8 mouse cellular contexts compared by ENCODE assay signal in genomic region chr11:79192176-79192575, GRCm38 (mm10). TPM values are rescaled to one million over a fixed set of nuclear protein-coding genes. Genes with fewer than 3 reads are reported as not detected.
DNase-seq lines count a peak whose midpoint lies in the region; ATAC-seq and TF ChIP-seq lines count a peak whose summit lies in the region.

No protein-coding gene starts in this region.

- H3K27me3 ChIP-seq in forebrain, postnatal 0 days (ENCODE audit: insufficient read depth, low read length) = no peaks in the 10 kb centered on the region
- H3K27me3 ChIP-seq in forebrain, embryonic 16.5 days (replicated peaks; ENCODE audit: control insufficient read depth, insufficient read depth, low read length) = no peaks in the 10 kb centered on the region
- H3K27me3 ChIP-seq in testis, adult 2 months (ENCODE audit: control insufficient read depth, insufficient read depth, low read length) = no peaks in the 10 kb centered on the region
- H3K27me3 ChIP-seq in lung, embryonic 14.5 days (ENCODE audit: insufficient read depth, low read length) = no peaks in the 10 kb centered on the region

- H3K9me3 ChIP-seq in forebrain, postnatal 0 days (ENCODE audit: low read length) = no peaks in the 10 kb centered on the region
- no peaks in the 10 kb centered on the region for H3K9me3 ChIP-seq in forebrain, embryonic 16.5 days (ENCODE audit: control insufficient read depth, low read length)
- no peaks in the 10 kb centered on the region for H3K9me3 ChIP-seq in lung, embryonic 14.5 days (ENCODE audit: low read depth, low read length)

- 84% methylated on average over 1 of the region's 1 CpGs for WGBS in forebrain, postnatal 0 days
- WGBS in forebrain, embryonic 16.5 days = 97% methylated on average over 1 of the region's 1 CpGs
- 89% methylated on average over 1 of the region's 1 CpGs for WGBS in lung, embryonic 14.5 days

- H3K4me2 ChIP-seq in forebrain, postnatal 0 days (ENCODE audit: low read depth) = no peak overlapping the region
- H3K4me2 ChIP-seq in forebrain, embryonic 16.5 days (ENCODE audit: low read length) = no peak overlapping the region
- H3K4me2 ChIP-seq in lung, embryonic 14.5 days = no peak overlapping the region

- H3K27ac ChIP-seq in forebrain, postnatal 0 days (ENCODE audit: low read depth, low read length) = no peak overlapping the region
- H3K27ac ChIP-seq in forebrain, embryonic 16.5 days (ENCODE audit: low read length) = no peak overlapping the region
- no peak overlapping the region for H3K27ac ChIP-seq in testis, adult 2 months (ENCODE audit: control insufficient read depth, insufficient read depth, low read depth, low read length)
- no peak overlapping the region for H3K27ac ChIP-seq in lung, embryonic 14.5 days (ENCODE audit: low read depth)

- no peak for DNase-seq in forebrain, postnatal 0 days
- no peak for DNase-seq in testis, postnatal 14 days (ENCODE audit: low spot score)
- DNase-seq in lung, embryonic 14.5 days = peak; percentile 26
- peak; percentile 44 for DNase-seq in thymus, postnatal 25 days
- DNase-seq in frontal cortex, postnatal 14 days (ENCODE audit: low spot score in 2 of 2) = no peak
- no peak for DNase-seq in cerebellum, postnatal 36 days

- TF ChIP-seq CTCF in forebrain, postnatal 0 days (IDR thresholded peaks at IDR 0.05; ENCODE audit: low read depth) = peak; percentile 41
- TF ChIP-seq CTCF in testis, adult 2 months (IDR thresholded peaks at IDR 0.05; ENCODE audit: control insufficient read depth, insufficient read depth, insufficient replicate concordance, low read depth, low read length) = peak; percentile 66; the same call in 1 of the 2 replicates
- peak; percentile 57 for TF ChIP-seq CTCF in lung, embryonic 14.5 days (IDR thresholded peaks at IDR 0.05; ENCODE audit: low read depth)

- no peaks in the 10 kb centered on the region for H3K4me1 ChIP-seq in forebrain, postnatal 0 days (ENCODE audit: insufficient read depth)
- peaks cover 11% of the 10 kb centered on the region for H3K4me1 ChIP-seq in forebrain, embryonic 16.5 days (replicated peaks; ENCODE audit: control insufficient read depth, insufficient read depth, low read length)
- peaks cover 2% of the 10 kb centered on the region; the same call in 1 of the 2 replicates for H3K4me1 ChIP-seq in testis, adult 2 months (ENCODE audit: control insufficient read depth, insufficient read depth, low read length)
- no peaks in the 10 kb centered on the region for H3K4me1 ChIP-seq in lung, embryonic 14.5 days (ENCODE audit: insufficient read depth)

- no peak for TF ChIP-seq POLR2A in testis, adult 2 months (IDR thresholded peaks at IDR 0.05; ENCODE audit: control insufficient read depth, low read depth, low read length)

- no peak overlapping the region for H3K4me3 ChIP-seq in forebrain, postnatal 0 days (ENCODE audit: low read depth, low read length)
- no peak overlapping the region for H3K4me3 ChIP-seq in forebrain, embryonic 16.5 days (replicated peaks; ENCODE audit: low read length)
- H3K4me3 ChIP-seq in testis, adult 2 months (ENCODE audit: control insufficient read depth, low read depth, low read length) = no peak overlapping the region
- no peak overlapping the region for H3K4me3 ChIP-seq in lung, embryonic 14.5 days (ENCODE audit: low read depth, low read length)

- no peak overlapping the region for H3K9ac ChIP-seq in forebrain, postnatal 0 days
- H3K9ac ChIP-seq in forebrain, embryonic 16.5 days (replicated peaks; ENCODE audit: low read depth, low read length) = no peak overlapping the region
- no peak overlapping the region for H3K9ac ChIP-seq in lung, embryonic 14.5 days

- ATAC-seq in forebrain, postnatal 0 days = no peak
- no peak for ATAC-seq in forebrain, embryonic 16.5 days
- ATAC-seq in lung, embryonic 14.5 days (ENCODE audit: insufficient read depth) = no peak

- H3K36me3 ChIP-seq in forebrain, postnatal 0 days (ENCODE audit: insufficient read depth) = no peaks in the 10 kb centered on the region
- no peaks in the 10 kb centered on the region for H3K36me3 ChIP-seq in forebrain, embryonic 16.5 days (ENCODE audit: control insufficient read depth, insufficient read depth)
- no peaks in the 10 kb centered on the region for H3K36me3 ChIP-seq in testis, adult 2 months (ENCODE audit: control insufficient read depth, insufficient read depth, low read length)
- no peaks in the 10 kb centered on the region for H3K36me3 ChIP-seq in lung, embryonic 14.5 days (ENCODE audit: insufficient read depth)

RNA-seq across cellular contexts. Expression of gene Ksr1, which starts 46.0 kb away (rescaled TPM):
- total RNA-seq in forebrain, postnatal 0 days (2014; rRNA removed) = 30.0 and 33.2 TPM in 2 replicates
- polyA plus RNA-seq in forebrain, postnatal 0 days (2015; fragmentation: Nextera tagmentation; extraction: Ambion mirVana) = 2.0 and 2.7 TPM in 2 replicates
- 3.7 and 5.1 TPM in 2 replicates for polyA plus RNA-seq in forebrain, embryonic 16.5 days (2015; fragmentation: Nextera tagmentation; extraction: Ambion mirVana)
- 6.7 and 9.4 TPM in 2 replicates for polyA plus RNA-seq in testis, adult 2 months (2012; rRNA removed)
- polyA plus RNA-seq in lung, embryonic 14.5 days (2014; fragmentation: Nextera tagmentation; extraction: Ambion mirVana) = 4.0 and 5.1 TPM in 2 replicates

Comparison
In these comparisons a context has a peak if more than half of its experiments do, and no peak if none do; other contexts are left out.
1. DNase-seq: peak in lung, embryonic 14.5 days (single experiment) and thymus, postnatal 25 days (single experiment); none in forebrain, postnatal 0 days (single experiment), testis, postnatal 14 days (single experiment), frontal cortex, postnatal 14 days (0 of 2) and cerebellum, postnatal 36 days (0 of 2).
2. Peak in every context shown above with its lines, with median percentiles within 50 percentile points of each other: CTCF ChIP-seq.